Mouse (Mus musculus): ENCODE measurements around the gene Mdga1.
A peak's percentile ranks its signal among the peaks of the same experiment; 100 is the strongest.

Gene Mdga1

GRCm38 (mm10) chr17:29886655-29887251, 83.1 kb downstream of the Mdga1 start:
- ATAC-seq (ENCODE audit: low TSS enrichment) = peak; percentile 27

DNA sequence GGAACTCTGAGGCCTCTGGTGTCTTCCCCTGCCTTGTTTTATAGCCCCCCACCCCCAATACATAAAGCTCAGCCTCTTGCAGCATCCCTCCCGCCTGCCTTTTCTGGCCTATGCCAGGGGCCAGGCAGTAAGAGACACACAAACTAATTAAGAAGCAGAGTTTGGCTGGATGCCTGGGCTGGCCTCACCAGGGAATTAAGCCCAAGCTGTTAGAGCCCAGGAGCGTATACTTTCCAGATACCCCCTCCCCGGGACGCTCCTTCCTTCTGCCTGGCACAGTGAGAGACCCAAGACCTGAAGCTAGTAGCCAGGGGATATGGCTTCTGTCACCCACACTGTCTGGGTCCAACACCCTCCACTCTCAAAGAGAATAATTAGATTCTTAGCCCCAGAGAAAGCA, 83.8 kb downstream of the Mdga1 start:
- no peak for ATAC-seq (ENCODE audit: low TSS enrichment)

DNA sequence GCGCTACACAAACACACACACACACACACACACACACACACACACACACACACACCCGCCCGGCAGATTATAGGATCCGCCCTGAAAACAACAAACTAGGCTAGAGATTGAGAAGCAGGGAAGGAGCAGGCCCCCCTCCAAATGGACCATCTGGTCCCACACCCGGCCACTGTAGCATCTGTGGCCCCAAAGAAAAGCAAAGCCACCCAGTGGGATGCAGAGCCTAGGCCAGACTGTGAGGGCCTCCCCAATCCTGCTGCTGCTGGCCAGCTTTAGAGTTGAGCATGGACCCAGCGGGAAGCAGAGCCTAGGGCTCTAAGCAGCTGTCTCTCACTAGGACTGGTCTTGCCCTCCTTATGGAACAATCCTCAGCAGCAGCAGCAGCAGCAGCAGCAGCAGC, 85.3 kb downstream of the Mdga1 start:
- no peak for ATAC-seq (ENCODE audit: low TSS enrichment)

DNA sequence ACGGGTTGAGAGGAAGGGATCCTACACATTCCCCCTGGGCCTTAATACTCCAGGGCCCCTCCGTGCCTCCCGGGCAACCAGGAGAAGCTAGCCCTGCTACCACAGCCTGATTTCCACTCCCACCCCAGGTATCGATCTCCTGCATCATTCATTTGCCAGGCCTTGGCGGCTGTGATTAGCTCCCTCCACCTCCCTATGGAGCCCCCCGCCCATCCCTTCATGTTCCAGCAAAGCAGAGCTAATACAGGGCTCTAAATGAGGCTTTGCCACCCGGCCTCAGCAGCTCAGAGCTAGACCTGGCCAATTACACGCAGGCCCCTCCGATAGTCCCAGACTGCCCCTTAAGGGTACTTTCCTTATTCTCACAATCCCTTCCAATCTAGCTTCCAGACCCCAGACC, 86.5 kb downstream of the Mdga1 start:
- no peak for ATAC-seq (ENCODE audit: low TSS enrichment)

DNA sequence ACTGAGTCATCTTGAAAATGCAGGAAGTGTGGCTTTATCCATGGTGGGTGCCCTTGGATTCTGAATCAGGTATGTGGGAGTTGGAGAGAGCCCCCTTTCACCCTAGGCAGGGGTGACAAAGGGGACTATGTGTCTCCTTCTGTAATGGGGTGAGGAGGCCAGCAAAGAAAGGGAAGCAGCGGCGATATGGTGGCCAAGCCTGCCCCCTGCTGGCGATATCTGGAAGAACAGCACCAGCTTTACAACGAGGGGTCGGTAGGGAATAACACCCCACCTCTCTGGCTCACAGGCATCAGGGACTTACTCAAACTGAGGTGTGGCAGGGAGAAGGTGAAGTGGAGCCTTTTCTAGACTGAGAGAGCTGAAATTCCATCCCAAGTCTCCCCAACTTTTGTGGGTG, 87.0 kb downstream of the Mdga1 start:
- no peak for ATAC-seq (ENCODE audit: low TSS enrichment)

GRCm38 (mm10) chr17:29880251-29880650, 89.6 kb downstream of the Mdga1 start:
- no peak for ATAC-seq (ENCODE audit: low TSS enrichment)

DNA sequence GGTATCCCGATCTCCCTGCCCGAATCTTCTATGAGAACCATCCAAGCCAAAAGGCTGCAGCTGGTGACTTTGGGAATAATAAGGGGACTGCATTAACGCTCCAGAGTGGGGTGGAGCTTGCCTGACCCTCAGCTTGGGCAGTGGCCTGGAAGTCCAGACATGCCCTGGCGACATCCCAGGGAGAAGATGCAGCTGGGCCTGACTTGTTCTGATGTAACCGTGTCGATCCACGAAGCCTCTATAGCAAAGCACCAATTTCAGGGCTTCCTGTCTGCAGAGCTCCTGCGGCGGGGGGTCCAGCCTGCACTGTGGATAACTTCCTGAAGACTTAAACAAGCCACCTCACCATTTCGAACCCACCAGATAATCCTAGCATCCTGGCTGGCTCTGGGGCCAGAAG, 90.9 kb downstream of the Mdga1 start:
- no peak for ATAC-seq (ENCODE audit: low TSS enrichment)

- no peak for ATAC-seq (ENCODE audit: low TSS enrichment)
Measured at GRCm38 (mm10) chr17:29874082-29874679, 95.7 kb downstream of the Mdga1 start.

- ATAC-seq (ENCODE audit: low TSS enrichment) = peak; percentile 87
Measured at GRCm38 (mm10) chr17:29873580-29874015, 96.3 kb downstream of the Mdga1 start.

DNA sequence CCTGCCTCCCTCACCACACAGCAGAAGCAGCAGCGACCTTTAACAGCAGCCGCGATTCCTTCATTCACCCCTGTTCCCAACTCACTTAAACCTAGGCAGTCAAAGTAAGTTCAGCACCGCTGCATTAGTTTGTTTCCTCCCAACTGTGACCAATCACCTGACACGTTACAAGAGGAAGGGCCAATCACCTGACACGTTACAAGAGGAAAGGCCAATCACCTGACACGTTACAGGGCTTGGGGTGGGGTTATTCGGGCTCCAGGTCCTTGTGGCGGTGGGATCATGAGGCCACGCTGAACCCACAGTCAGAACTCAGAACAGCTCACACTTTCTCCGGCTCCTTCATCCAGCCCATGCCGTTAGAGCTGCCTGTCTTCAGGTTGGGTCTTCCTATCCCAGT, 99.6 kb downstream of the Mdga1 start:
- no peak for ATAC-seq (ENCODE audit: low TSS enrichment)

DNA sequence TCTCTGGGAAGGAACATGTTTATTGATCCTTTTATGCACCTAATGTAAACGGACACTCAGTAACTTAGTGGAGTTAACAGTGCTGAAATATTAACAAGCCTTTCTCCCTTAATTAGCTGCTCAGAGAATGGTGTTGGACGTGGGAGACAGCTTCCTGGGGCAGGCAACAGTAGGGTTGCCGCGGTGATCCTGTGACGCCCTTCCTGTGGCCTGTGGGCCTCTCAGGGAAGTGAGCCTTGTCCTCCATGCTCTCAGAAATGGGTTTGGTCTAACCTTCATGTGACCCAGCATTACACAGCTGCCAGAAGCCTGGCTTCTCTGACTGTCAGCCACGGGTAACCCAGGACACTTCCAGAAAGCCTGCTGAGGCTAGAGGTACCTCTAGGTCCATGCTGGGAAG, 104.0 kb downstream of the Mdga1 start:
- ATAC-seq (ENCODE audit: low TSS enrichment) = no peak

DNA sequence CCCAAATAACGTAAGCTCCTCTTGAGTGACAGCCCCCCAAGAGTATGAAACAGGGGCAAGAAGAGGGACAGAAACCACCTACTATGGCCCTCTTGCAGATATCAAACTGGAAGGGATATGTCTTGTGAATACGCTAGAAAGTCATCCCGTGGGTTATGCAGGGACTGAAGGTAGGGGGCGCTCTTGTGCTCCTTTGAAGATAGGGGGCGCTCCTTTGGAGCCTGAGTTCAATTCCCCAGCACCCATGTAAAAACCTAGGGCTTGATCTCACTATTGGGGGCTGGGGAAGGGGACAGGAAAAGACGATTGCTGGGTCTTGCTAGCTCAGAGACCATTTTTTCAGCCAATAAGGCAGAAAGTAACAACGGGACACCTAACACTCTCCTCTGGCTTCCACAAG, 105.4 kb downstream of the Mdga1 start:
- no peak for ATAC-seq (ENCODE audit: low TSS enrichment)

DNA sequence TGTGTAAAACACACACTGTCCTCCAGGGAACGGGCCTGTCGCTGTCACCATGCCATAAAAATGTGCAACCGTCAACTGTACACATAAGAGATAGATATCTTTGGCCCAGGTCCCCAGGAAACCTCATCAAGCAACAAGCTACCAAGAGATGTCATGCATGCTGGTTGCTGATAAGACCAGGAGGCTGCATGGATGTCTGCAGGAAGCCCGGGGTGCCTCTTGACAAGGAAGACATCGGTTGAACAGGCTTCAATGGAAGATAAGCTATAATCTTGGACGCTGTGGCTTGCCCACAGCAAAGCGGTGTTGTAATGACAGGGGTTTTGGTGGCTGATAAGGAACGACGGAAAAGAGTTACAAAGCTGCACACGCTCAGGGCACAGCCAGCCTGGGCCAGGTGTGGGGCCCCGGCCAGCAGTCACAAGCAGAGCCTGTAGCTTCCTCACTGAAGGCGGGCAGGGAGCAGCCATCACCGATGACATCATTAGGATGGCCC, 110.1 kb downstream of the Mdga1 start:
- ATAC-seq (ENCODE audit: low TSS enrichment) = no peak

GRCm38 (mm10) chr17:29858764-29859163, 111.1 kb downstream of the Mdga1 start:
- no peak for ATAC-seq (ENCODE audit: low TSS enrichment)

DNA sequence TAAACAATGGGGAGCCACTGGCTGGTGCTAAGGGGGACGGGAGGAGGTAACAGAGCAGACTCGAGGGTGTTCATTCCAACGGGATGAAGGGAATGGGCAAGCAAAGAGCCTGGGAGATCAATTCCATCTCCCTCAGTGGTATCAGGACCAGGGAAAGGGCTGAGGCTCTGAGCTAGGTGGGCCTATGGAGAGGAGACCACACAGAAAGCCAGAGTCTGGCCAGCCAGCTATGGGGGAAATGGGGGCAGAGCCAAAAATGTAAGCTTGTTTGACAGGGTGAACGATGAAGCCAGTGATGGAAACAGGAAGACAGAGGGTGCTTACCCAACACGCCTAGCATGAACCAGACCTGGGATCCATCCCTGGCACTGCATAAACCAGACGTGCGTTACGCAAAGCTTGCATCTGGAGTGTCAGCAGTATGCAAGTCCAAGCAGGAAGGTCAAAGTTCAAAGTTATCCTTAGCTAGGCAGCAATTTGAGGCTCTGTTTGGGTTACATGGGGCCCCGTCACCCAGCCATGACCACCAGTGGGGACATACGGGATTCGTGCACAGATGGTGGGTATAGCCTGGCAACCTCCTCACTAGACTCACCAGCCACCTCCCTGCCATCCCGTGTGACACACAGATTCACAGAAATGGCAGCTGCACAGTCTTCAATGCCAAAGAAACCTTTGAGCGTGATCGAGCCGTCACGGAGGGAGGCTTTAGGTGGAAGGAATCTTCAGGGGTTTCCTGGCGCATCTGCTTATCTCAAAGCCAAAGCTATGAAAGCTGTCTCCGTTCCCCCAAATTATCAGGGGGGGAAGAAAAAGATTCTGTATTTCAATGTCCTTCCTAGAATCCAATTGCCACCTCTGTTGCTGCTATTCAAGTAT, 113.9 kb downstream of the Mdga1 start:
- ATAC-seq (ENCODE audit: low TSS enrichment) = no peak

DNA sequence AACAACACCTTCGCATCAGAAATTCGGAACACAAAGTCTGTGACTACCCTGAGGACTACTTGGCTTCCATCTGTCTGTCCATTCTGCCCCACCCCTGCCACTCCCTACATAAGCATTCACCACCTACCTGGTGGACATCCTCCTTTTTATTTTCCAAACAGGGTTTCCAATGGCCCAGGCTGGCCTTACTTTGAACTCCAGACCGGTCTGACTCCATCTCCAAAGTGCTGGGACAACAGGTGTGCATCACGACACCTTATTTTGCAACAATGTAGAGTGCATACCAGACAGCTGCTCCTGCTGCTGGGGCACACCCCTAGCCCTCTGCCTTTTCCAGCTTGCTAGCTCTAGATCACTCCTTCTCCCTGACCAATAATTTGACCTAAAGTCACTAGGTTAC, 115.1 kb downstream of the Mdga1 start:
- no peak for ATAC-seq (ENCODE audit: low TSS enrichment)

- no peak for ATAC-seq (ENCODE audit: low TSS enrichment)
Measured at GRCm38 (mm10) chr17:29854388-29854787, 115.5 kb downstream of the Mdga1 start.

DNA sequence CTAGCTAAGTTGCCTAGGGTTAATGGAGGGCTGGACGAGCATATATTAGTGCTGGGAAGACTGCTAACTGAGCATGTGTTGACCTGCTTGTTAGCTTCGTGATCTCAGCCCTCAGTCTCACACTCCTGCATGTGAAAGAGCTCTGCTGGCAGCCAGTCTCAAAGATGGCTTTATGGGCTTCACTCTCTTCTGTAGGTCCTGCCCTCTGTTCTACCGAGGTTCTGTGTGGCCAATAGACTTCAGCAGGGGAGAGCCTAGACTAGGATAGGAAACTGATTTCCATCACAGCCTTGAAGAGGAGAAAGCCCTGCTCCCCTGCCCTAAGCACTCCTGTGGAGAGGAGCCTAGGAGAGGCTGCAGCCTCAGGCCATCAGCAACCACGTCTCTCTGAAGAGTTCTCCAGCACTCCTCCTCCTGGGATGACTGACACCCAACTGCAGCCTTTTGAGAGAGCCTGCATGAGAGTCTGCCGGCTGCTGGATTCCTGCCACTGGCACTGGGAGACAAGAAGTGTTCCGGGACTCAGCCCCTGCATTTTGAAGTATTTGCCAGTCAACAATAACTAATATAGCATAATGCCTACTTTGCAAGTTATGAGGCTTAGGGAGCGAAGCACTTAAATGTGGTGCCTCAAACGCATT, 116.9 kb downstream of the Mdga1 start:
- ATAC-seq (ENCODE audit: low TSS enrichment) = no peak

DNA sequence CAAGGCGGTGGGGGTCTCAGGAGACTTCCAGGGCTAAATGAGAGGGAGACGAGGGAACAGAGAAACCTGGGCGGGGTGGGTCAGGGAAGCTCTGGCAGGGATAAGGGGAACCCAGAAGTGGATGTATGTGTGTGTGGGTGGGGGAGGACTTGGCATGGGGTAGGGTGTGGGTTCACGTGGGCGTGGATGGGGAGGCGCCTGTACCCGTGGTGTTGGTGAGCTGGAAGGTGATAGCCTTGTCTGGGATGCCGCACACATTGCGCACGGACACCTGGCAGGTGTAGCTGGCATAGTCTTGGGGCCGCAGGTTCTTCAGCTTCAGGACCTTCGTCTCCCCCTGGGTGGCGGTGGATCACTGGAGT, 120.5 kb downstream of the Mdga1 start:
- ATAC-seq (ENCODE audit: low TSS enrichment) = no peak

GRCm38 (mm10) chr17:29848793-29849435, 121.0 kb downstream of the Mdga1 start:
- no peak; the same call in 1 of the 2 replicates for ATAC-seq (ENCODE audit: low TSS enrichment)

GRCm38 (mm10) chr17:29847291-29847690, 122.6 kb downstream of the Mdga1 start:
- no peak for ATAC-seq (ENCODE audit: low TSS enrichment)

GRCm38 (mm10) chr17:29846284-29846683, 123.6 kb downstream of the Mdga1 start:
- ATAC-seq (ENCODE audit: low TSS enrichment) = no peak

All from frontal cortex, adult (tissue).